Mouse (Mus musculus) cerebellum, adult 2 months (tissue): ENCODE results near the gene Npas1.

ENCODE experiments used
- CTCF ChIP-seq: fragments of 200-500 bp; IDR thresholded peaks from 2 replicates; pipeline ENCODE4 v1.5.1; 2011; ENCODE audit warnings: low read depth, mild to moderate bottlenecking, control low read depth, low read length, moderate library complexity, borderline replicate concordance; ENCODE audit not compliant: insufficient read depth
- POLR2A ChIP-seq: fragments of 200-500 bp; IDR thresholded peaks from 2 replicates; pipeline ENCODE4 v1.6.1; 2011; ENCODE audit warnings: low read length, control low read depth, borderline replicate concordance; ENCODE audit not compliant: insufficient read depth

DNA sequence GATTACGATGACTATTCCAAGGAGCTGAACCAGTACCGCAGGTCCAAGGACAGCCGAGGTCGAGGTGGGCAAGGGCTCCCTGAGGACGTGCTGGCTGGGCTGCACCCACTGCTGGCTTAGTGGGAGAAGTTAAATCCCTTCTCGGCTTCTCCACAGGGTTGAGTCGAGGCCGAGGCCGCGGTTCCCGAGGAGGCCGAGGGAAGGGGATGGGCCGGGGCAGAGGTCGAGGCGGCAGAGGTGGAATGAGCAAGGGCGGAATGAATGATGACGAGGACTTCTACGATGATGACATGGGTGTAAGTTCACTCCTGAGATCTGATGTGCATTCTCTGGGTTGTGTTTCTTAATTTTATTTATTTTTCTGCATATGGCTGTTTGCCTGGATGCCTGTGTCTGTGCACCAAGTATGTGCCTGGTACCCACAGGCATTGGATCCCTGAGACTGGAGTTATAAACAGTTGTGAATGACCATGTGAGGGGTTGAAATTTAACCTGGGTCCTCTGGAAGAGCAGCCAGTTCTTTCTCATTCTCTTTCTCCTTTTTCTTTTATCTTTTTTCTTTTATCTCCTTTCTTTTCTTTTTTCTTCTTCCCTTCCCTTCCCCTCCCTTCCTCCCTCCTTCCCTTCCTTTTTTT lies 55.2 kb downstream of the Npas1 start:
- TF ChIP-seq CTCF (no peak), POLR2A (no peak)
